Mouse (Mus musculus) cerebellum, adult 18-20 months (tissue): Measurements from ENCODE around the gene Ctnnb1.

Experiments used
- DNase-seq, 2 experiments: peaks; one replicate each; pipeline ENCODE4 v3.0.0; 2021

The Ctnnb1 gene

DNA sequence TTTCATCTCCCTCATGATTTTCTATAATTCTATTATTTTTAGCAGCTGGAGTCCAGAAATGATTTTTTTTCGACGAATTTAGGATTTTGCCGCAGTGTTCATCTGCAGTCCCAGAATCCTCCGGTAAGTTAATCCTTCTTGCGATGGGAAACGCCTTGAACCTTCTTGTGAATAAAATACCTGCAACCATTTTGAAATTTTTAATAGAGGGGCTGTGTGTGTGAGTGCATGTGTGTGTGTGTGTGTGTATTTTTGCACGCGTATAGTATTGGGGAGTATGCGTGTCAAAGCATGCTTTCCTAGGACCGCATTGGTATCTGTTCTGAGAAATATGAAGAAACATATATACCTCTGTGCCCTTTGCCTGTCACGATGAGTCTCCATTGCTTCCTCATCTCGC, 1.0 kb downstream of the Ctnnb1 start:
- no peak for DNase-seq

DNA sequence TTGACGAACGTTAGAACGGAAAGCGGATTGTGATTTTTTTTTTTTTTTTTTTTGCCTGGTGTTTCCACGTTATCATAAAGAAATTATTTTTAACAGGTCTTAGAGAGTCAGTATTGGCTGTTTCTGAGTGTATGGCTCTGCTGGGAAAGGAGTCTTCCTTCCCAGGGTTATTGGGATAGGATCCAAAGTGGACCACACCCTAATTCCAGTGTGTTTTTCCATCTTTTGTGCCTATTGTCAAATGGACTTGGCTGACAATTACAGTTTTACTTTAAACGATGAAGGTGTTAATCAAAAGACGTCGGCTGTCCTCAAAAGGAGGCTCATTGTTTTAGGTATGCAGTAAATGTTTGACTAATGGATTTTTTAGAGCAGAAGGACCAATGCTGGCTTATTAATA, 1.8 kb downstream of the Ctnnb1 start:
- no peak for DNase-seq

DNA sequence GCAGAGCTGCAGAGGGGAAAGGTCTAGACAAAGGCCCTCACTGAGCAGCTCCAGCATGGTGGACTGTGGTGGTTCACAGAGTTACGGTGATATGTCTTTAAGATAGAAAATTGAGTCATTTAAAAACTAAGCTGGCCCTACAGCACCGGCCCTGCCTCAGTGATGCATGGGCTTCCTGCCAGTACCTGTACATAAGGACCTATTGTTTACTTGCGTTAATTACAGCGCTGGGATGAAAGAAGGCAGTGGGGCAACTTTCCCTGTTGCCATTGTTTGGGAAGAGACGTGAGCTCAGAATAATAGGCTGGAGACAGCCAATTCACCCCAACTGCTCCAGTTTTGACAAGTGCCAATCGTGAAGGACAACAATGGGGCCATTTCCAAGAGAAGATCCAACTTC, 3.4 kb downstream of the Ctnnb1 start:
- peak; percentile 16 to 28 for DNase-seq

DNA sequence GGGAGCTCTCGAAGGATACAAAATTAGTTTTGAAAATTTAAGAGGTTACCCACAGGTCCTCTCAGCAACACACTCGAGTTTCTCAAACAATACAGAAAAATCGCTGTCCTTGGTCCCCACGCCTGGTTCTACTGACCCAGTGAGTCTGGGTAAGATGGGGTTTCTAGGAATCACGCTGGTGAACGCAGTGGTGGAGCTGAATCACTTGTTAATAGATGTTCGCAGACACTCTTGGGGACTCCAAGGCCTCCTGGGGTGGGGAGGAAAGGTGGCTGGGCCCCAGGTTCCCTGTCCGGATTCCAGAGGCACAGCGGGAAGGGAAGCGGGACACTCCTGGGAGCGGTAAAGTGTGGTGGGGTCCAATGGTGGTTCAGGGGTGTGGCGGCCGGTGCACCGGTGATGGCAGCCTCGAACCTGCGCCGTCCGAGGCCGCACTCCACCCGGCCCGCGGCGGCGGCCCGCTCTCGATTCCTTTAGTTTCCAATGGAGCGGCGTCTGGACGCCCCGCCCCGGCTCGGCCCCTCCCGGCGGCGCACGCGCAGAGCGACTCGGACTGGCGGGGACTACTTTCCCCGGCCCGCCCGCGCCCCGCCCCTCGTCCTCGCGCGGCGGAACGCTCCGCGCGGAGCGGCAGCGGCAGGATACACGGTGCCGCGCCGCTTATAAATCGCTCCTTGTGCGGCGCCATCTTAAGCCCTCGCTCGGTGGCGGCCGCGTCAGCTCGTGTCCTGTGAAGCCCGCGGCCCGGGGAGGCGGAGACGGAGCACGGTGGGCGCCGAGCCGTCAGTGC, 4.0 kb downstream of the Ctnnb1 start:
- peak; percentile 94 to 99 for DNase-seq

DNA sequence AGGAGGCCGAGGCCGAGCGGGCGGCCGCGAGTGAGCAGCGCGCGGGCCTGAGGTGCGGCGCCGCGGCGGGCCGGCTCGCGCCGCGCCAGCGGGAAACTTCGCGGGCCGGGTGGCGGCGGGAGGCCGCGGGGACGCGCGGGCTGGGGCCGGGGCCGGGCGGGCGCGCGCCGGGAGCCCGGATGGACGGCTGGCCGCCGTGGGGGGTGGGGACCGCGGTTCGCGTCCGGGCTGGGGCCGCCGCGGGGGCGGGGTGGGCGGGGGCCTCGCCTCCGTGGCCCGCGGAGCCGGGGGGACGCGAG, 4.5 kb downstream of the Ctnnb1 start:
- no peak for DNase-seq

DNA sequence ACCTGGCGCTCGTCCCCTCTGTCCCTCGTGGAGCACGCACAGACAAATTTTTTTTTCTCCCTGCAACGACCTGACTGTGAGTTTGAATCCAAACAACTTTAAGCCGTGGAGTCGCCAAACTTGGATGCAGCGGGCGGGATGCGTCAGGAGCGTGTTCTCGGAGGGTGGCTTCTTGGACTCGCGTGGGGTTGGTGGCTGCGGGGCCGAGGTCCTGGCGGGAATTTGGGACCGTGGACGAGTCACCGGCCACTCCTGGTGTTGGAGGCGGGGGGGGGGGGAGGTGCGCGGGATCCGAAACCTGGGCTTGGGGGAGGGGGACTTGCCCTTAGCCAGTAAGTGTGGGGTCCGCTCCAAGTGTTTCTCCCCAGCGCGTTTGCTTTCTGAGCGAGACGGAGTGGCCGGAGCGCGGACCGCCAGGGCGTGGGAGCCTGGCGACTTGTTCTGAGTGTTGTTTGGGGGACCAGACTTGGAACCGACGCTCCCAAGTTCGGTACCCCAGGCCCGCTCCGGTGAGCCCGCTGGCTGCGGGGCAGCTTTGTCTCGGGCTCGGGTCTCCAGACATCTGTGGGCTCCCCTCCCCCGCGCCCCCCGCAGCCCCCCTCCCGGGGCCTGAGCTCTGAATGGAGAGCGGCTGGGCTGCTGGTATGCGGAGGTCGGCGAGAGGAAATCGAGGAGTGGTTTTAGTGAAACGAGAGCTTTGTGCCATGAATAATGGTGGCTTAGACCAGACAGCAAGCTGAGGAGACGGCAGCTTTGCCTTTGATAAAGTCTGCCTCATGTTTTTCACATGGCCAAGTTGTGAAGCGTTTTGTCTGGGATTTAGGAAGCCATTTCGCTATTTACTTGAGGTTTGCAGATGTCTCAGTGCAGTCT, 5.1 kb downstream of the Ctnnb1 start:
- peak; percentile 31 to 43 for DNase-seq

DNA sequence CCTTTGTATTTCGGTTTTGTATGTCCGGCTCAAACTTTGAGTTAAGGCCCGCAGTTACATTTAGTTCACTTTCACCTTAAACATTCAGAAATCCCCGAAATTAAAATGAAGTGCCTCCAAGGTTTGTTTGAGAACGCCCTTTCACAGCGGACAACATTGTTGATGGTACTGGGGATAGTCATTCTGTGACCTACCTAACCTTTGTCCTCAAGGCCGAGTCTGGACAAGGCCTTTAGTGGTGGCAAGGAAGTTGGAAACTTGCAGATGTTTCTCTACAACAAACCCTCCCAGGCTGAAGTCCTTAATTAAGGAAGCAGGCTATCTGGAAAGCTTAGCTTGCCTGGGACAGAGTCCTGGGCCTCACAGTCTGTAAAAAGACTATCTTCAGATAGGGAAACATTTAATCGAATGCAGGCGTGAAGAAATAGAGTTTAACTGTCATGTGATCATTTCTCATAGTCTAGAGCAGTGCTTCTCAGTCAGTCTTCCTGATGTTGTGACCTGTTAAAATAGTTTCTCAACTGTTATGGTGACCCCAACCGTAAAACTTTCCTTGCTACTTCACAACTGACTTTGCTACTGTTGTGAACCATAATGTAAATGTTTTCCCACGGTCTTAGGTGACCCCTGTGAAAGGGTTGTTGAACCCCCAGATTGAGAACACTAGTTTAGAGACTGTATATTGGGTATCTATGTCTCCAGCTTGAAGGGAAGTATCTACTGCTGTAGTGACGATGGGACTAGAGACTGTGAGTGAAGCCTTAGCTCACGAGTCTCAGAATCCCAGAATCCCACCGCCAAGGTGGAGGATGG, 6.0 kb downstream of the Ctnnb1 start:
- DNase-seq, result no peak

DNA sequence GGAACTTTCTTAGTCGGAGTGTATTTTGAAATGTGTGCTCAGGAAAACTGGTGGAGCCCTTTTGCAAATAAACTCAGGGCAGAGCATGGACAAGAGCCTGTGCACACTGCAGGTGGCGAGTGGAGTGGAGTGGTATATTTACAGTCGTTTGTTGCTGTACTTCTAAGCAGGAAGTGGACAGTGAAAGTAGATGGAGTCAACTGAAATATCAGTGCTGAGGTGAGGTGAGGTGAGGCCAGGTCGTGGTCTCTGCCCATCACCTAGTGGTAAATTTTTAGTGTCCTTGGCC, 6.6 kb downstream of the Ctnnb1 start:
- no peak for DNase-seq

DNA sequence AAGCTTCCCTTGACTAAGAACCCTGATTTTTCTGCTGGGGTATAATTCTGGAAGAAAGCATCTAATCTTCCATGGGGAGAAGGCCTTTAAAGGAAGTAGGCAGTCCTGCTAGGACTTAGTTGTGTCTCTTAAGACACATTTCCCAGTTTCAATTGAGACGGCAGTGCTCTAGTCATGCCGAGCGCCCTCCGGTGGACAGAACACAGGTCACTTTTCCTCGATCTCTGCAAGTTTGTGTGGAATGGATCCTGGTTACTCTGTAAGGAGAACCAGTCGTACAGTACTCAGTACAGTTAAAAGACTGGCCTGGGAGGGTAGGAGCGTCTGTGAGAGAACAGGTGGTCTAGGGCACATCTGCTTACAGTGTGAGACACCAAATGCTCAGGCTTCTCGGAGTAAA, 7.3 kb downstream of the Ctnnb1 start:
- DNase-seq, result peak; percentile 76 to 80

DNA sequence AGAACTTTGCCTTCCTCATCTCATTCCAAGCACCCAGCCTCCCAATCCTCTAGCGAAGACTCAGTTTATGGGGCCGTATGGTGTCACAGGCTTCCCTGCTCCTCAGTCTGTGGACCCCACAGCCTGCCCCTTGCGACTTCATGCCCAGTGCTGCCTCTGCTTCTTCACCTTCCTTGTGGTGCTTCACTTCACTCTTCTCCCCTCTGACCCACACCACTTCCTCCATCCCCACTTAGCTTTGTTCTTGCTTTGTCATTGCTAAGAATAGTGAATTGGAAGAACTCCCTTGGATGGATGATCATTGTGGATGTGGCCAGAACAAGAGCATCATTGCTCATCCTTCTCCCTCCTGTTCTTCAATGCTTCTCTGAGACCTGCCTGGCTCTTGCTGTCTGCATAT, 11.8 kb downstream of the Ctnnb1 start:
- no peak for DNase-seq

DNA sequence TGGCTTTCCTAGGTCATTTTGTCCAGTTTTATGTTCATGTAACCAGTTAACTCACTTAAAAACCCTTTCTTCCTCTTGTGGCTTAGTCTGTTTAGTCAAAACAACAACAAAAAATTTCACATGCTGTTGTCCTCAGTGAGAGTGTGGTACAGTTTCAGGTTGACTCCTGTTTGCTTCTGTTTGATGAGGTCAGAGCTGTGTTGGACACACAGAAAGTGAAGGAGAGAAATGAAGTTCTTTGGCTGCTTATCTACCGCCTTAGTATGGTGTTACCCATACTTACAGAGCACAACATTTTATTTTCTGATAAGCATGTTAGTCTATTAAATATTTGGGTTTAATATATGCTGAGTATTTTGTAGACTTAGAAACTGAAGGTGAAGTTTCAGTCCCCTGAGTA, 14.7 kb downstream of the Ctnnb1 start:
- no peak for DNase-seq

DNA sequence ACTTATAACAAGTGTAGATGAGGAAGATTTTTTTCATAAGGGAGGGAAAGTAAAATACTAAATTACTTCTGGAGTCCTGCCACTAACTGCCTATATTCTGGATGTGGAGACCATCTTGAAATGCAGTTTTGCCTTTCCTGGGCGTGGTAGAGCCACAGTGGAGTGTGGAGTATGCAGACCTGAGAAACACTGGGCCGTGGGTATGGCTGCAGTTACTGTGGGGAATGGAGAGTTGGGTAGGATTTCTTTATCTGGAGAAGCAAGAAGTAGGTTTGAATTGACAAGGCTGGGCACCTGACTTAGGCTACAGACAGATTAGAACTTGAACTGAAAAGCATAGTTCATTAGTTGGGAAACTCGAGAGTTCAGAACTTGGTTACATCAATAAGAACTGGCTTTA, 15.2 kb downstream of the Ctnnb1 start:
- DNase-seq, result no peak

DNA sequence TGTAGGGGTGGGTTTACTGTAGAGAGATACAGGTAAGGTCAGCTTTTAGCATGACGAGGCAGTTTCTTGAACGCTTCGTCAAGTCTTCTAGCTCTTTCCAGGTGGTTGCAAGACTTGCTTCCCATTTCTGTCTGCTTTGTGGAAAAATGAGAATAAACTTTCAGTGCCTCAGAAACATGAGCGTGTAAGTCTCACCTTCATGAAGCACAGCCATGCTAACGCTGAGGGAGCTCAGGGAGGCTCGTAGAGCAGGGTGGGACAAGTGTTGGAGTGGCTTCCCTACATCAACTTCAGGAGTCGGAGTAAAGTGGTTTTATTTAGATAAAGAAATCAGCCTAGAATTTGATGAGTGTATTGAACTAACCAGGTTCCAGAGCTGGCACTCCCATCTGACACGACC, 17.1 kb downstream of the Ctnnb1 start:
- no peak for DNase-seq

DNA sequence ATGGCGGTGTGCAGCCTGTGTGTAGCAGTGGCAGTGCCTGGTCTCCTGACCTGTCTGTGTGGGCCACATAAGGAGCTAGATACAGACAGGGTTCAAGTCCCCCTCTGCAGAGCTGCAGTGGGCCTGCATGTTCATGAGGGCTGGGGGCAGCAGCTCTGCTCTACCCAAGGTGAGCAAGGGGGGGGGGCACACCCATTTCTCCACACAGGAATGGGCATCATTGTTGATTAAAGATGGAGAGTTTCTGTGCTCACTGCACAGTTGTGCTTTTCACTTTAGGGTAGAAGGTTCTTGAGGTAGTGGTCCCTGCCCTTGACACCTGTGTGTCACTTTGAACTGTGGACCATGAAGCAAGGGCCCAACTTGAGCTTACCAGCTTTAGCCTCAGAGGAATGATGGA, 19.8 kb downstream of the Ctnnb1 start:
- no peak for DNase-seq

DNA sequence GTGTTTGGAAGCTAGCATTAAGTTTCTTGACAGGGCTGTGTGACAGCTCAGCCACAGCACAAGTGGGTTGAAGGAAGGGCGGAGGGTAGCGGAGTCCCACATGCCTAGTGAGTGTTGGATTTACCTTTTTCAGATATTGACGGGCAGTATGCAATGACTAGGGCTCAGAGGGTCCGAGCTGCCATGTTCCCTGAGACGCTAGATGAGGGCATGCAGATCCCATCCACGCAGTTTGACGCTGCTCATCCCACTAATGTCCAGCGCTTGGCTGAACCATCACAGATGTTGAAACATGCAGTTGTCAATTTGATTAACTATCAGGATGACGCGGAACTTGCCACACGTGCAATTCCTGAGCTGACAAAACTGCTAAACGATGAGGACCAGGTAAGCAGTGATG, 21.7 kb downstream of the Ctnnb1 start:
- no peak for DNase-seq

DNA sequence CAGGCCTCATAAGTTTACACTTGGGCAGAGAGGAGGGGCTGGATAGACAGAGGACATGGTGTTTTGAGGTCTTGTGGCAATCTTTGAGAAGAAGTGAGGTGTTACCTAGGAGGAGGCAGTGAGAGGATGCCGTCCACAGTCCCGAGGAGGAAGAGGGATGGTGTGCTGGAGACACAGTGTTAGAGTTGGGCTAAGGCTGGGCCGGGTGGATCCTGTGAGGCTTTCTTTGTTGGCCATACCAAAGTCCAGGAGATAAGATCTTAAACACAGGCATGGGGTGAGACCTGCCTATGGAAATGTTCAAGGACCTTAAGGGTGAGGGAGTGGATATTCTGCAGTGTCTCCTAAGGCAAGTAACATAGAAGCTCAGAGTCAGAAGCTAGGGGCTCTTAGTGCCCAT, 22.9 kb downstream of the Ctnnb1 start:
- DNase-seq, result no peak

DNA sequence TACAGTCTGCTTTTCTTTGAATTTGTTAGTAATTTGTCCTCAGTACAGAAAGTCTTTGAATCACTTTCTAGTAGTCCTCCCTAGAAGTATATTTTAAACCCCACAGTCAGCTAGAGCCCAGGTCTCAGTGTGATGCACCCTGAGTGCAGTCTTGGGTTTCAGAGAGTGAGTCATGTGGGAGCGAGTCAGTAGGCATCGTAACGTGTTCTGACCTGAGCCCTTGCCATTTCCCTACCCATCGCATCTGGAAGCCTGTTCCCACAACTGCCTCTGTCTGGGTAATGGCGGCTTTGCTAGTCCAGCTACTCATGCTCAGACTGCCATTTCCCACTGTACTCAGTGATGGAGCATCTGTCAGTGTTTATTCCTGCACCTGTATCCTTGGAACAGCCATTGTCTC, 29.0 kb downstream of the Ctnnb1 start:
- DNase-seq, result no peak

DNA sequence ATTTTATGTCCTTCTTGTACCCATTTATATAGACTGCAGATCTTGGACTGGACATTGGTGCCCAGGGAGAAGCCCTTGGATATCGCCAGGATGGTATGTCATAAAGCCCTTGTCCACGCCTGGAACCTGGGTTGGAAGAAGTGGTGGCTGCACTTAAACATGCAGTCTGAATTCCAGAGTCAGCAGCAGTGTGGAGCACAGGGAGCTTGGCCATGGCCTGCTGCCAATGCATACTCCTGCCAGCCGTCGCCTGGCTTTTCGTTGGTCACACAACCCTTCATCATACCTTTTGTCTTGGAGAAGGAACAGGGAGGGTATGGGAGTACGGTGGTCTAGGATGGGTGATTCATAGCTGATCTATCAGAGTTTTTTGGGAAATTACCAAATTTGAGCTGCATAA, 29.5 kb downstream of the Ctnnb1 start:
- peak; percentile 47 for DNase-seq

DNA sequence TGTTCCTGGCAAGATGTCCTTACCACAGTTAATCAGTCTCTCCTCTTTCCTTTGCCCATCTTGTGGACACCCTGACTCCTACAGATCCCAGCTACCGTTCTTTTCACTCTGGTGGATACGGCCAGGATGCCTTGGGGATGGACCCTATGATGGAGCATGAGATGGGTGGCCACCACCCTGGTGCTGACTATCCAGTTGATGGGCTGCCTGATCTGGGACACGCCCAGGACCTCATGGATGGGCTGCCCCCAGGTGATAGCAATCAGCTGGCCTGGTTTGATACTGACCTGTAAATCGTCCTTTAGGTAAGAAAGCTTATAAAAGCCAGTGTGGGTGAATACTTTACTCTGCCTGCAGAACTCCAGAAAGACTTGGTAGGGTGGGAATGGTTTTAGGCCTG, 30.2 kb downstream of the Ctnnb1 start:
- no peak for DNase-seq

DNA sequence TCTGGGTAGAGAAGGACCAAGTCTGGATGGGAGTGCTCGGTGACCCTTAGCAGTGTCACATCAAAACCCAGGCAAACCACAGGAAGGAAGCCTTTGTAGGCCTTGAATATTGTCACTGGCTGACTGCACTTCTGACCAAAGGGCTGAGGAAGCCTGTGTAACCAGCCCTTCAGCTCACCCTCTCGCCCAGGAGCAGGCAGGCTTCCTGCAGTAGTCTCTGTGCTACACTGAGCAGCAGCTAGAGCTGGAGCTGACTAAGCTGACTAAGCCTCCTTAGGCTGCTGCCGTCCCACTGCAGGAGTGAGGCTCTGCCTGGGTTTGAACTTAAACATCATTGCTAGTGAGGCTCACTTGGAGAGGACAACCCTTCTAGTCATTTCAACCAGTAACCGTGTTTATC, 31.6 kb downstream of the Ctnnb1 start:
- no peak for DNase-seq

DNA sequence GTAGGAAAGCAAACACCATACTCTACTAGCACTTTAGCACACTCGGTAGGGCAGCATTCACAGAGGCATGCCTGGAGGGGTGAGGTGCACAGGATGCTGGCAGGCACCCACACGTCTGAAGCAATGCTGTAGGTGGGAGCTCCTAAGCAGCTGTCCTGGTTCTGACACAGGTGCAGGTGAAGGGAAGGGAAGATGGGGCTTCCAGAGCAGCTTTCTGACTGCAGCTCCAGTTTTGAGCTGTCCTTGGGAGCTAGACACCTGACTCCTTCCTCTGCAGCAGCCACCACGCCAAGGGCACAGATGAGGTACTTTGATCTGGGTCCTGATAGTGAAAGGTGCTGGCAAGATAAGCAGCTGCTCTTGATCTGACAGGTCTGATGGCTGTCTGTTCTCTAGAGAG, 32.5 kb downstream of the Ctnnb1 start:
- DNase-seq, result no peak

DNA sequence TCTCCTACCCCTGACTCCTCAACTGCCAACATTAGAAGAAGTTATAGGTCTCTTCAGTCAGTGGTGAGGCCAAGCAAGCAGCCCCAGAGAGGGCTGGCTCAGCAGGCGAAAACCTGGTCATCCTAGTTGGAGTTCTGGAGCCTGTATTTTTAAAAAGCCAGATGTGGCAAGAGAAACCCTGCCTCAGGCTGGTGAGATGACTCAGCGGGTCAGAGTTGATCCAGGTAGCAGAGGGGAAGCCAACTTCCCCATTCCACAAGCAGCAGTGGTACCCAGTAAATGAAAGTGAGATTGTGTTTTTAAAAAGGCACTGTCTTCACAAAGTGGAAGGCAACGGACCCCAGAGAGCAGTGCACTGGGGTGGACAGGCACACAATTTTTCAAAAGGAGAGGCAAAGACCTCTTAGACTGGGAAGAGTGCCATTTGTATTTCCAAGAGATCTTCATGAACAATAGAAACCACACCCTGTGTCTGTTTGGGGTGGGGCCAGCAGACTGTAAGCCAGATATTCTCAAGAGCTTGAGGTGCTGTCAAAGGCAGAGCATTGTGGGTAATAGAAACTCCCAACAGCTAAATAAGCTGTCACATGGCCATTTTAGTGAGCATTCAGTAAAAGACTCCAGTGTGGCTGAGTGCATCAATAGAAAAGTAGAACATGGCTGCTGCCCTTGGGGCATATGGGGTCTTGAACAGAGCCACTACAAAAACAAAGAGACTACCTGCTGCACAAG, 33.1 kb downstream of the Ctnnb1 start:
- DNase-seq, result no peak

DNA sequence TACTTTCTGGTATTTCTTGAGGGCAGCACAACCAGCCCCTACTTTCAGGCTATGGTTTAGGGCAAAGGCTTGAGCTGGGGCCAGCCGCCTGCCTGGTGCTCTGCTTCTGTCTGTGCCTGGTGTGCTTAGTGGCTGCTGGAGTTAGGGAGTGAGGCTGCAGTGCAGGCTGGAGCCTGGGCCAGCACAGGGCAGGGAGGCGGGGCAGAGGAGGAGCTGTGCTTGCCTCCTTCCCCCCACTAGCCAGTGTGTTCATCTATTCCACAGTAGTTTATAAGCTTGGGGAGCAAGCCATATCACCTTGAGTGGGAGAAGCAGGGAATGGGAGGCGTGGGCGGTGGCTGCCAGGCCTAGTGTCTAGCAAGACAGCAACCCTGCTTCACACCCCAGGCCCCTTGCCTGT, 34.1 kb downstream of the Ctnnb1 start:
- no peak for DNase-seq
